Mouse (Mus musculus) embryo, embryonic 10 days (tissue): ENCODE results near the gene Cib2.
A peak's percentile ranks its signal among the peaks of the same experiment; 100 is the strongest.
"Not testable (repeated sequence)": the region's sequence is repeated elsewhere in the genome, so short reads cannot be mapped to it uniquely, and the experiment has no call there.

ENCODE experiments used
- DNase-seq: peaks from one replicate; pipeline ENCODE4 v3.0.0-alpha.2; 2015; ENCODE audit warnings: low spot score

The Cib2 gene

GRCm38 (mm10) chr9:54559771-54560471 lies at the start of gene Cib2:
Cib2 (minus strand) TSS chr9:54560218.
- DNase-seq = peak; percentile 89

GRCm38 (mm10) chr9:54604886-54605285 lies 44.9 kb upstream of the Cib2 start:
- peak; percentile 69 for DNase-seq

- no peak for DNase-seq
Measured at GRCm38 (mm10) chr9:54604131-54604654, 44.2 kb upstream of the Cib2 start.

- DNase-seq = no peak
Measured at GRCm38 (mm10) chr9:54602916-54603315, 42.9 kb upstream of the Cib2 start.

- no peak for DNase-seq
Measured at GRCm38 (mm10) chr9:54602386-54602785, 42.4 kb upstream of the Cib2 start.

GRCm38 (mm10) chr9:54596752-54597465 lies 36.9 kb upstream of the Cib2 start:
- DNase-seq = no peak

GRCm38 (mm10) chr9:54593652-54594051 lies 33.6 kb upstream of the Cib2 start:
- not testable (repeated sequence) for DNase-seq

GRCm38 (mm10) chr9:54587863-54588262 lies 27.8 kb upstream of the Cib2 start:
- no peak for DNase-seq

- peak; percentile 98 for DNase-seq
Measured at GRCm38 (mm10) chr9:54586199-54587061, 26.4 kb upstream of the Cib2 start, which contains the start of gene Idh3a. Idh3a (plus strand) TSS chr9:54586334.

GRCm38 (mm10) chr9:54585839-54586198 lies 25.8 kb upstream of the Cib2 start:
- no peak for DNase-seq

GRCm38 (mm10) chr9:54584127-54584526 lies 24.1 kb upstream of the Cib2 start:
- not testable (repeated sequence) for DNase-seq

GRCm38 (mm10) chr9:54583712-54584111 lies 23.7 kb upstream of the Cib2 start:
- no peak for DNase-seq

GRCm38 (mm10) chr9:54571130-54571839 lies 11.3 kb upstream of the Cib2 start:
- DNase-seq = no peak

GRCm38 (mm10) chr9:54568732-54569131 lies 8.7 kb upstream of the Cib2 start:
- DNase-seq = peak; percentile 53

GRCm38 (mm10) chr9:54566958-54567357 lies 6.9 kb upstream of the Cib2 start:
- DNase-seq = no peak

- DNase-seq = no peak
Measured at GRCm38 (mm10) chr9:54560831-54561601, 998 bp upstream of the Cib2 start.

GRCm38 (mm10) chr9:54558731-54559130 lies 1.3 kb downstream of the Cib2 start:
- DNase-seq = no peak

- DNase-seq = no peak
Measured at GRCm38 (mm10) chr9:54555044-54555443, 5.0 kb downstream of the Cib2 start.

- DNase-seq = peak; percentile 52
Measured at GRCm38 (mm10) chr9:54552409-54552808, 7.6 kb downstream of the Cib2 start.

- DNase-seq = no peak
Measured at GRCm38 (mm10) chr9:54549433-54549832, 10.6 kb downstream of the Cib2 start.

- peak; percentile 79 for DNase-seq
Measured at GRCm38 (mm10) chr9:54547536-54547935, 12.5 kb downstream of the Cib2 start.
